Mouse (Mus musculus): ENCODE data around the gene Cenpi.

DNA sequence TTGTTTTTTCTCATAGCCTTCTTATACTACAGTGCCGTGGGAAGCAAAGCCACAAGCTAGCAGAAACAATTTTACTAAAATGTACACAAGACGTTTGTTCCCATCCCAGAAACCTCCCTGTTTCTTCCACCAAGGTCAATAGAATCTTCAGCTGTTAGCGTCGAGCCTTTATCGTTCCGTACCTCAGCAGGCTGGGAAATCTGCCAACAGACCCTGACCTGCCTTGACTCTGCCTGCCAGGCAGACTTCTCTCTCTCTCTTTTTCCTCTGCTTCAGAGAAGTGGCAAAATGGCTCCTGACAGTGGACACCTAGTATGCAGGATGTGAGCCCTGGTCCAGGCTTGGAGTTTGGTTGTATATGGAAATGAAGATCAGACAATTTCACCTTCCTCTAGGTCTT is 77.0 kb downstream of the Cenpi start:
- TF ChIP-seq CTCF (IDR thresholded peaks at IDR 0.05; ENCODE audit: low read depth, low read length) (no peak), GATA1 (IDR thresholded peaks at IDR 0.05; ENCODE audit: borderline replicate concordance, low read length) (no peak), TAL1 (conservative IDR thresholded peaks at IDR 0.05; ENCODE audit: low read depth, low read length) (no peak), GATA2 (IDR thresholded peaks at IDR 0.05; ENCODE audit: borderline replicate concordance, low read depth, low read length) (no peak), POLR2AphosphoS5 (IDR thresholded peaks at IDR 0.05; ENCODE audit: insufficient replicate concordance, low read depth, low read length) (no peak)
